Comparison of ENCODE assay signal across 14 mouse cellular contexts in genomic region chr1:128805687-128806653, GRCm38 (mm10).
DNase-seq lines count a peak whose midpoint lies in the region; ATAC-seq and TF ChIP-seq lines count a peak whose summit lies in the region.
"Had no signal": no experiment of that assay in that cellular context is flagged by ENCODE, and none has a peak within 500 bp of the region (broad histone marks: within the 10 kb centered on the region; RNA-seq: fewer than 3 reads in every experiment).

No protein-coding gene starts in this region.

- no peak overlapping the region for H3K27ac ChIP-seq in stomach, embryonic 16.5 days (ENCODE audit: low read length)
- no peak overlapping the region for H3K27ac ChIP-seq in stomach, postnatal 0 days (replicated peaks)
- peak overlapping the region; percentile 76 for H3K27ac ChIP-seq in midbrain, embryonic 10.5 days (replicated peaks)
- H3K27ac ChIP-seq: liver, embryonic 14.5 days; stomach, embryonic 15.5 days had no signal

- no peak for TF ChIP-seq EP300 in stomach, postnatal 0 days (optimal IDR thresholded peaks at IDR 0.05)

- H3K4me3 ChIP-seq in stomach, embryonic 16.5 days (replicated peaks; ENCODE audit: low read length) = no peak overlapping the region
- no peak overlapping the region for H3K4me3 ChIP-seq in stomach, postnatal 0 days (ENCODE audit: low read depth, low read length)
- H3K4me3 ChIP-seq in midbrain, embryonic 10.5 days = no peak overlapping the region
- H3K4me3 ChIP-seq: stomach, embryonic 15.5 days had no signal

- WGBS in stomach, embryonic 16.5 days = 52% methylated on average over 10 of the region's 10 CpGs
- WGBS in stomach, postnatal 0 days = 56% methylated on average over 10 of the region's 10 CpGs
- 58% methylated on average over 10 of the region's 10 CpGs for WGBS in midbrain, embryonic 10.5 days

- H3K9ac ChIP-seq in stomach, embryonic 16.5 days (ENCODE audit: low read length) = 0 out of 2 replicates have a peak overlapping the region, but pooled peaks have one; percentile 14
- H3K9ac ChIP-seq in stomach, postnatal 0 days (ENCODE audit: low read length) = no peak overlapping the region
- H3K9ac ChIP-seq: liver, embryonic 14.5 days; stomach, embryonic 15.5 days had no signal

- no peak for ATAC-seq in stomach, embryonic 16.5 days (ENCODE audit: insufficient read depth, low FRiP score)
- ATAC-seq in stomach, postnatal 0 days (ENCODE audit: low FRiP score, low TSS enrichment) = no peak

- no peaks in the 10 kb centered on the region for H3K36me3 ChIP-seq in stomach, embryonic 16.5 days (ENCODE audit: control insufficient read depth, insufficient read depth, low read length)
- H3K36me3 ChIP-seq in stomach, postnatal 0 days (ENCODE audit: control insufficient read depth, insufficient read depth, low read length) = no peaks in the 10 kb centered on the region
- H3K36me3 ChIP-seq in midbrain, embryonic 10.5 days = no peaks in the 10 kb centered on the region
- H3K36me3 ChIP-seq: stomach, embryonic 15.5 days had no signal

- H3K4me1 ChIP-seq in stomach, embryonic 16.5 days (ENCODE audit: control insufficient read depth, insufficient read depth, low read length) = peaks cover 8% of the 10 kb centered on the region; the same call in 1 of the 2 replicates
- H3K4me1 ChIP-seq in stomach, postnatal 0 days (replicated peaks; ENCODE audit: control insufficient read depth, insufficient read depth) = no peaks in the 10 kb centered on the region
- peaks cover 50% of the 10 kb centered on the region for H3K4me1 ChIP-seq in midbrain, embryonic 10.5 days

- DNase-seq in stomach, postnatal 0 days (ENCODE audit: low spot score) = no peak
- DNase-seq in fat pad, adult 2 months (ENCODE audit: extremely low read depth, low read depth, low spot score) = peak; percentile 75
- no peak for DNase-seq in midbrain, embryonic 10.5 days (ENCODE audit: low spot score)
- peak; percentile 54 for DNase-seq in retina, embryonic 14.5 days (ENCODE audit: low spot score)
- DNase-seq in layer of hippocampus, adult 9-11 months = no peak
- DNase-seq in lung, postnatal 4 days = no peak
- DNase-seq: adrenal gland, adult 8-10 months; cerebellum, adult 11-12 months; heart, postnatal 14 days; kidney, postnatal 14 days; right cerebral cortex, adult 18-20 months had no signal

- TF ChIP-seq CTCF in stomach, postnatal 0 days (IDR thresholded peaks at IDR 0.05; ENCODE audit: low read depth) = no peak

- no peaks in the 10 kb centered on the region for H3K27me3 ChIP-seq in stomach, embryonic 16.5 days (ENCODE audit: control insufficient read depth, insufficient read depth, low read length)
- no peaks in the 10 kb centered on the region for H3K27me3 ChIP-seq in stomach, postnatal 0 days (ENCODE audit: control insufficient read depth, insufficient read depth, low read length)
- no peaks in the 10 kb centered on the region for H3K27me3 ChIP-seq in midbrain, embryonic 10.5 days (ENCODE audit: low read depth, poor library complexity, severe bottlenecking)
- H3K27me3 ChIP-seq: stomach, embryonic 15.5 days had no signal

- H3K4me2 ChIP-seq in stomach, embryonic 16.5 days (ENCODE audit: low read depth, low read length) = no peak overlapping the region
- no peak overlapping the region for H3K4me2 ChIP-seq in stomach, postnatal 0 days (replicated peaks; ENCODE audit: low read depth)
- H3K4me2 ChIP-seq: stomach, embryonic 15.5 days had no signal

- H3K9me3 ChIP-seq in stomach, embryonic 16.5 days (replicated peaks; ENCODE audit: control insufficient read depth, low read length) = no peaks in the 10 kb centered on the region
- H3K9me3 ChIP-seq in stomach, postnatal 0 days (ENCODE audit: control insufficient read depth, low read length) = no peaks in the 10 kb centered on the region
- H3K9me3 ChIP-seq in midbrain, embryonic 10.5 days (replicated peaks) = no peaks in the 10 kb centered on the region
- H3K9me3 ChIP-seq: stomach, embryonic 15.5 days had no signal

Comparison
In these comparisons a context has a peak if more than half of its experiments do, and no peak if none do; other contexts are left out.
1. DNase-seq: peak in fat pad, adult 2 months (single experiment) and retina, embryonic 14.5 days (single experiment); none in stomach, postnatal 0 days (single experiment), midbrain, embryonic 10.5 days (single experiment), layer of hippocampus, adult 9-11 months (single experiment) and lung, postnatal 4 days (0 of 2).